Mouse (Mus musculus): ENCODE measurements around the gene Atf7ip2. TPM values are rescaled to one million over a fixed set of nuclear protein-coding genes. Genes with fewer than 3 reads are reported as not detected.
"Not testable (repeated sequence)": the region's sequence is repeated elsewhere in the genome, so short reads cannot be mapped to it uniquely, and the experiment has no call there.

The Atf7ip2 gene
- polyA plus RNA-seq, 1 experiment from 2014 or later: 0.42 TPM

DNA sequence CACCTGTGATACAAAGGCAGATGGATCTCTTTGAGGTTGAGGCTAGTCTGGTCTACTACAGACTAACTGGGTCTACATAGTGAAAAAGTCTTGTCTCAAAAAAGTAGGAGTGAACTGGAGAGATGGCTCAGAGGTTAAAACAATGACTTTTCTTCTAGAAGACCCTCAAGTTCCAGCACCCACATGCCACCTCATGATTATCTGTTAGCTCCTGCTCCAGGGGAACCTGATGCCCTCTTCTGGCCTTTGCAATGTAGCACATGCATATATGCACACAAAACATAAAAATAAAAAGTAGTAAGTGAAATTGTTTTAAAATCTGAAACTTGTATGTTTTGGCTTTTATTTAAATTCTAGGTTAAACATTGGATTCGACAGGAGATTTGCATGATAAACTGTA, 16.3 kb downstream of the Atf7ip2 start:
- Histone ChIP-seq H3K36me3 (ENCODE audit: control insufficient read depth, insufficient read depth, low read length) (no peaks in the 10 kb centered on the region), H3K4me2 (ENCODE audit: low read depth, low read length) (no peak overlapping the region), H3K4me3 (ENCODE audit: low read depth, low read length) (no peak overlapping the region), H3K27me3 (ENCODE audit: control insufficient read depth, insufficient read depth, low read length) (no peaks in the 10 kb centered on the region), H3K27ac (ENCODE audit: low read depth, low read length) (no peak overlapping the region), H3K9ac (replicated peaks; ENCODE audit: low read depth, low read length) (no peak overlapping the region), H3K9me3 (ENCODE audit: control insufficient read depth, low read length) (no peaks in the 10 kb centered on the region), H3K4me1 (ENCODE audit: control insufficient read depth, insufficient read depth, low read length) (no peaks in the 10 kb centered on the region)
- no peak for ATAC-seq (ENCODE audit: low read depth)
- WGBS: 85% methylated on average over 1 of the region's 1 CpGs

DNA sequence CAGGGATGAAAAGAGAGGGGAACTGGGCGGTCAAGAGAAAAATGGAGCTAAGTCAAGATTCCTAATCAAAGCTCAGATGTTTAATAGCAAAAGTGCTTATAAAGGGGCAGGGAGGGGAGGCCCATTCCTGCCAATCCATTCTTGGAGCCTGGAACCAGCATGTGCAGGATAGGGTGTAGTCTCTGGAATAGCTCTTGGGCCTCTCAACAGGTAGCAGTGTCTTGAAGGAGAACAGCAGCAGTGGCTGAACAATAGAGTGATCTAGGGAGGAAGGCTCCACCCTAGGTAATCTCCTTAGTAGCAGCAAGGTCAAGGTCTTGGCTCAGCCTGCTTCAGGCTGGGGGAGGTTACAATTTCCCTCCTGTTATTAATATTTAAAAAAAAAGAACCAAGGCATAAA, 23.9 kb downstream of the Atf7ip2 start:
- not testable (repeated sequence) for H3K36me3 ChIP-seq (ENCODE audit: control insufficient read depth, insufficient read depth, low read length); H3K27me3 ChIP-seq (ENCODE audit: control insufficient read depth, insufficient read depth, low read length); ATAC-seq (ENCODE audit: low read depth); H3K9ac ChIP-seq (replicated peaks; ENCODE audit: low read depth, low read length); H3K4me2 ChIP-seq (ENCODE audit: low read depth, low read length); H3K9me3 ChIP-seq (ENCODE audit: control insufficient read depth, low read length); H3K4me1 ChIP-seq (ENCODE audit: control insufficient read depth, insufficient read depth, low read length); H3K4me3 ChIP-seq (ENCODE audit: low read depth, low read length); H3K27ac ChIP-seq (ENCODE audit: low read depth, low read length)
- 92% methylated on average over 1 of the region's 1 CpGs for WGBS

DNA sequence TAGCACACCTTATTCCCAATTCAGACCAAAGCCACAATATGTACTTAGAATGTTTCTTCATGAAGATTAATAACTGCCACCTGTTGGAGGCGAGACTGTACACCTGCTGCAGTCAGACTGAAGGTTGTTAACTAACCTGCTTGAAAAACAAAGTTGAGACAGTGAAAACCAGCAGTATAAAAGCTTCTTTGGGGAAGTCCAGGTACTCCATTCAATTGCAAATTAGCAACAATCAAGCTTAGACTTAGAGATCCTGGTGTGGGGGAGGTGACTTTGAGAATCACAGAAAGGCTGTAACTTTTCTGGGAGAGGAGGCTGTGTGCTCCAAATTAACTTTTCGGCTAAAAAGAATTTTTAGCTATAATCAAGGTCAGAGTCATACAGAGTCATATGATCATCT, 24.5 kb downstream of the Atf7ip2 start:
- H3K4me1 ChIP-seq (ENCODE audit: control insufficient read depth, insufficient read depth, low read length); H3K4me3 ChIP-seq (ENCODE audit: low read depth, low read length); H3K36me3 ChIP-seq (ENCODE audit: control insufficient read depth, insufficient read depth, low read length); H3K9me3 ChIP-seq (ENCODE audit: control insufficient read depth, low read length); H3K9ac ChIP-seq (replicated peaks; ENCODE audit: low read depth, low read length); H3K4me2 ChIP-seq (ENCODE audit: low read depth, low read length); H3K27ac ChIP-seq (ENCODE audit: low read depth, low read length); H3K27me3 ChIP-seq (ENCODE audit: control insufficient read depth, insufficient read depth, low read length); ATAC-seq (ENCODE audit: low read depth): not testable (repeated sequence)
- 91% methylated on average over 2 of the region's 2 CpGs for WGBS

DNA sequence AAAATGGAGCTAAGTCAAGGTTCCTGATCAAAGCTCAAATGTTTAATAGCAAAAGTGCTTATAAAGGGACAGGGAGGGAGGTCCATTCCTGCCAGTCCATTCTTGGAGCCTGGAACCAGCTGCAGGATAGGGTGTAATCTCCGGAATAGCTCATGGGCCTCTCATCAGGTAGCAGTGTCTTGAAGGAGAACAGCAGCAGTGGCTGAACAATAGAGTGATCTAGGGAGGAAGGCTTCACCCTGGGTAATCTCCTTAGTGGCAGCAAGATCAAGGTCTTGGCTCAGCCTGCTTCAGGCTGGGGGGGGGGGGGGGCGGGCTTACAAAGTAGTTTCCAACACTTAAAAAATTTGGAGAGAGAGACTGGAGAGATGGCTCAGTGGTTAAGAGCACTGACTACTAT, 34.8 kb downstream of the Atf7ip2 start:
- 43% methylated on average over 2 of the region's 2 CpGs for WGBS
- Histone ChIP-seq H3K4me3 (ENCODE audit: low read depth, low read length) (no peak overlapping the region), H3K4me1 (ENCODE audit: control insufficient read depth, insufficient read depth, low read length) (no peaks in the 10 kb centered on the region), H3K4me2 (ENCODE audit: low read depth, low read length) (no peak overlapping the region), H3K27ac (ENCODE audit: low read depth, low read length) (no peak overlapping the region), H3K27me3 (ENCODE audit: control insufficient read depth, insufficient read depth, low read length) (no peaks in the 10 kb centered on the region), H3K36me3 (ENCODE audit: control insufficient read depth, insufficient read depth, low read length) (no peaks in the 10 kb centered on the region), H3K9ac (replicated peaks; ENCODE audit: low read depth, low read length) (no peak overlapping the region), H3K9me3 (ENCODE audit: control insufficient read depth, low read length) (no peaks in the 10 kb centered on the region)
- no peak for ATAC-seq (ENCODE audit: low read depth)

DNA sequence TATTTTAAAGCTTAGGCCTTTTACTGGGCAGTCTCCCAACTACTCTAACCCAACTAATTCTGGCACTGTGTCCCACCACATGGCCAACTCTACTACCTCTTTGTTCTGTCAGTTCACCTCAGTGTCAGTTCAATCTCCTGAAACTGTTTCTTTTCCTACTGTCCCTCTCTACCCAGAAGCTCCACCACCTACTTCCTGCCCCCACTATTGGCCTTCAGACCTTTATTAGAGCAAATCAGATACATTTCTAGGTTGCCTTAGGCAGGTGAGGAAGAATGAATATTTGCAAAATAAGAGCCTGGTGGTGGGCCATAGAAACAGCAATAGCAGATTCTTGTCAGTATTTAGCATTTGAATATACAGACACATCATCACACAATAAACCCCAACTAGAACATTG, 44.1 kb downstream of the Atf7ip2 start:
- H3K4me3 ChIP-seq (ENCODE audit: low read depth, low read length): no peak overlapping the region
- no peaks in the 10 kb centered on the region for H3K4me1 ChIP-seq (ENCODE audit: control insufficient read depth, insufficient read depth, low read length)
- H3K27ac ChIP-seq (ENCODE audit: low read depth, low read length): no peak overlapping the region
- no peak for ATAC-seq (ENCODE audit: low read depth)
- no peak overlapping the region for H3K9ac ChIP-seq (replicated peaks; ENCODE audit: low read depth, low read length)
- H3K4me2 ChIP-seq (ENCODE audit: low read depth, low read length): no peak overlapping the region
- H3K9me3 ChIP-seq (ENCODE audit: control insufficient read depth, low read length): no peaks in the 10 kb centered on the region
- H3K36me3 ChIP-seq (ENCODE audit: control insufficient read depth, insufficient read depth, low read length): no peaks in the 10 kb centered on the region
- H3K27me3 ChIP-seq (ENCODE audit: control insufficient read depth, insufficient read depth, low read length): no peaks in the 10 kb centered on the region

DNA sequence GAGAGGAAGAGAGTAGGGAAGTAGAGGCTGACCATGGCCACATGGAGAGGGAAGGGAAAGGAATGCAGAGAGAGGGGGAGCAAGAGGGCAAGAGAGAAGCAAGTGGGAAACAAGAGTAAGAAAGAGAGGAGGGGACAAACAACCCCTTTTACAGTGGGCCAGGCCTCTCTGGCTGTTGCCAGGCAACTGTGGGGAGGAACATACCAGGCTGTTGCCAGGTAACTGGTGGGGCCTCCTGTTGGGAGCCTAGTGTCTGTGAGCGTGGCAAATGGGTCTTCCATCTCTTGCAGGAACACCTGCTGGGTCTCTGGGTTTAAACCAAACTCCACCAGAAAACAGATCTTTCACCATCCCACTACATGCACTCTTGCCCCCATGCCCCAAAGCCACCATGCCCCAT, 61.5 kb downstream of the Atf7ip2 start:
- 0% methylated on average over 1 of the region's 1 CpGs for WGBS
- Histone ChIP-seq H3K9me3 (ENCODE audit: control insufficient read depth, low read length) (no peaks in the 10 kb centered on the region), H3K4me3 (ENCODE audit: low read depth, low read length) (no peak overlapping the region), H3K4me1 (ENCODE audit: control insufficient read depth, insufficient read depth, low read length) (no peaks in the 10 kb centered on the region), H3K36me3 (ENCODE audit: control insufficient read depth, insufficient read depth, low read length) (no peaks in the 10 kb centered on the region), H3K9ac (replicated peaks; ENCODE audit: low read depth, low read length) (no peak overlapping the region), H3K4me2 (ENCODE audit: low read depth, low read length) (no peak overlapping the region), H3K27me3 (ENCODE audit: control insufficient read depth, insufficient read depth, low read length) (no peaks in the 10 kb centered on the region), H3K27ac (ENCODE audit: low read depth, low read length) (no peak overlapping the region)
- no peak for ATAC-seq (ENCODE audit: low read depth)

DNA sequence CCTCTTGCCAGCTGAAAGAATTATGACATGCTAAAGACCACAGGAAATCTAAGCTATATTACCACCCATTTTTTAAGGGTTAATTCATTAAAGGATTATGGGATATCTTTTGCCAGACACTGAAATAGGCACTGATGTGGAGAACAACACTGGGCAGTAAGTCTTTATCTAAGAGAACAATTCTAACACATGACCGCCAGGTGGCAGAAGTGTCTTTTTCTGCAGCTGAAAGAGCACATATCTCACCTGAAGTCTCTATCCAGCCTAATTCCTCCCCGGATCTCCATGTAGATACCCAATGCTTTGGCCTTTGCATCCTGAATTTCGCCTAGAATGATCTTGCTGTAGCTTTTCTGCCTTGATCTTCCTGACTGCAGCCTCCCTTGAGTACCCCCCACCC, 79.7 kb downstream of the Atf7ip2 start:
- H3K4me3 ChIP-seq (ENCODE audit: low read depth, low read length): no peak overlapping the region
- H3K9ac ChIP-seq (replicated peaks; ENCODE audit: low read depth, low read length): no peak overlapping the region
- H3K4me2 ChIP-seq (ENCODE audit: low read depth, low read length): no peak overlapping the region
- no peaks in the 10 kb centered on the region for H3K27me3 ChIP-seq (ENCODE audit: control insufficient read depth, insufficient read depth, low read length)
- H3K27ac ChIP-seq (ENCODE audit: low read depth, low read length): no peak overlapping the region
- no peaks in the 10 kb centered on the region for H3K4me1 ChIP-seq (ENCODE audit: control insufficient read depth, insufficient read depth, low read length)
- 26% methylated on average over 3 of the region's 3 CpGs for WGBS
- no peaks in the 10 kb centered on the region for H3K9me3 ChIP-seq (ENCODE audit: control insufficient read depth, low read length)
- no peaks in the 10 kb centered on the region for H3K36me3 ChIP-seq (ENCODE audit: control insufficient read depth, insufficient read depth, low read length)
- no peak for ATAC-seq (ENCODE audit: low read depth)

DNA sequence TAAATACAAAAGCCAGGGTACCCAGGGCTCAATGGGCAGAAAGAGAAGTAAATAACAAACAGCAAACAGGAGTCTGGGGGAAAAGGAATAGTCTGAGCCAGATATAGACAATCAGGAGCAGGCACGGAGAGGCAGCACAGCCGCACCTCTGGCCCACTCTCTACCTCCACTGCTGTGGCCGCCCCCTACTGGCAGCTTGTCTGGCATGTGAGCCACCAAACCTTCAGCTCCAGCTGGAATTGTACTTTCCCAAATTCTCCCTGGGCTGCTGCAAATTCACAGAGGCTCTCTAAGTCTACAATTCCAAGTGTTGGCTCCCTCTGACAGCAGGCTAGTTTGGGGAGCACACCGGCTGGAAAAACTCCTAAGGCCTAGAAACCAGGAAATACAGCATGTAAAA, 82.0 kb downstream of the Atf7ip2 start:
- Histone ChIP-seq H3K9ac (replicated peaks; ENCODE audit: low read depth, low read length) (no peak overlapping the region), H3K4me1 (ENCODE audit: control insufficient read depth, insufficient read depth, low read length) (no peaks in the 10 kb centered on the region), H3K4me2 (ENCODE audit: low read depth, low read length) (no peak overlapping the region), H3K27ac (ENCODE audit: low read depth, low read length) (no peak overlapping the region), H3K27me3 (ENCODE audit: control insufficient read depth, insufficient read depth, low read length) (no peaks in the 10 kb centered on the region), H3K9me3 (ENCODE audit: control insufficient read depth, low read length) (no peaks in the 10 kb centered on the region), H3K4me3 (ENCODE audit: low read depth, low read length) (no peak overlapping the region), H3K36me3 (ENCODE audit: control insufficient read depth, insufficient read depth, low read length) (no peaks in the 10 kb centered on the region)
- 78% methylated on average over 4 of the region's 4 CpGs for WGBS
- ATAC-seq (ENCODE audit: low read depth): no peak

DNA sequence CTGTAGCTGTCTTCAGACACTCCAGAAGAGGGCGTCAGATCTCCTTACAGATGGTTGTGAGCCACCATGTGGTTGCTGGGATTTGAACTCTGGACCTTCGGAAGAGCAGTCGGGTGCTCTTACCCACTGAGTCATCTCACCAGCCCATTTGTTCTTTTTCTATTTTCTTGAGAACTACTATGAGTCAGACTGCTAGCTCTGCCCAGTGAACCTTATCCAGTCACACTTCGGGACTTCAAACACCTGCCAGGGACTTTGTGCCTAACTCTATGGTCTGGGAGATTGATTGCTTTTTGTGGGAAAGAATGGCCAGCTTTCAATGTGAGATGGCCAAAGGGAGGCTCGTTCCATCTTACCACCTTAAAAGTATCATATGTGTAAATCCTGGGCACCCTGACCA, 84.3 kb downstream of the Atf7ip2 start:
- H3K36me3 ChIP-seq (ENCODE audit: control insufficient read depth, insufficient read depth, low read length); H3K9ac ChIP-seq (replicated peaks; ENCODE audit: low read depth, low read length); H3K4me2 ChIP-seq (ENCODE audit: low read depth, low read length); H3K4me1 ChIP-seq (ENCODE audit: control insufficient read depth, insufficient read depth, low read length); H3K27me3 ChIP-seq (ENCODE audit: control insufficient read depth, insufficient read depth, low read length); H3K9me3 ChIP-seq (ENCODE audit: control insufficient read depth, low read length); H3K27ac ChIP-seq (ENCODE audit: low read depth, low read length); H3K4me3 ChIP-seq (ENCODE audit: low read depth, low read length); ATAC-seq (ENCODE audit: low read depth): not testable (repeated sequence)
- WGBS: 78% methylated on average over 5 of the region's 5 CpGs
